Mouse (Mus musculus) E14TG2a.4 (cell line): Measurements from ENCODE around the gene Pxdc1.

Experiments
- CTCF ChIP-seq: conservative IDR thresholded peaks from 2 replicates; pipeline ENCODE4 v1.5.1; 2014; ENCODE audit warnings: low read length
- NANOG ChIP-seq: IDR thresholded peaks from 2 replicates; pipeline ENCODE4 v1.6.1; 2014; ENCODE audit warnings: borderline replicate concordance, low read length, mixed read lengths
- POU5F1 ChIP-seq: IDR thresholded peaks from 2 replicates; pipeline ENCODE4 v1.6.1; 2014; ENCODE audit warnings: low read length, borderline replicate concordance

GRCm38 (mm10) chr13:34596797-34597196 is 56.5 kb downstream of the Pxdc1 start:
- no peak for TF ChIP-seq NANOG
- no peak for TF ChIP-seq CTCF
- no peak for TF ChIP-seq POU5F1
